Mouse (Mus musculus) yolk sac, embryonic 10.5 days (tissue): Measurements from ENCODE around the gene Tmod2.

Experiments
- DNase-seq: peaks from one replicate; pipeline ENCODE4 v3.0.0-alpha.2; 2017; ENCODE audit warnings: low spot score

Tmod2 gene

DNA sequence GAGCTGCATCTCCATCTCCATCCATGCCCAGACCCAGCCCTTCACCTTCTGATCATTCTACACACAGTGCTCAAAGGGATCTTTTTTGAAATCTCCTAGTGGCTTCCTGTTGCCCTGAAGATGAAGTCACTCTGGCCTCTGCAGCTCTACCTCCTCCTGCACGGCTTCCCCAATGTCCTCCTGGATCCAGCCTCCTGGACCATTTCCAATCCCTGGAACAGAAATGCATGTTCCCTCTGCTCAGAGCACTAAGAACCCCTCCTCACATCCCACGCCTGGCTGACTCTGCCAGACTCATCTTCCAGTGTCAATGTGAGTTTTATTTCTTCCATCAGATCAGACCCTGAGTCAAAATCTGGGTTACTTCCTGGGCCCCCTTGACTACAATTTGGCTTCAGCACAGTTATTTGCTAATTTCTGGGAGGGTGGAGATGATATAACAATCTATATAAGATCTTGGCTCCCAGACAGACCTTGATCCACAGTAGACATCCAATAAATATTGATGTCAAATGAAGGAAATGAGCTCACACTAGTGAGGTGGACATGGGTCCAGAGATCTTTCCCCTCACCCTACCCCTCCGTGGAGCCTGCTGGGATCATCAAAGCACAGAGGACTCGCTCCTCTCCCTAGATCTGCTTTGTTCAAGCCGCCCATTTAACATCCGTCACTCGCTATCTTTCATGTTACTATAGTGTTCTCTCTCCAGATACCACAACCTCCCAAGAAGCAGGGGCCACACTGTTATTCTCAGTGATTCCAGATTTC, 10.8 kb downstream of the Tmod2 start:
- DNase-seq, result no peak

DNA sequence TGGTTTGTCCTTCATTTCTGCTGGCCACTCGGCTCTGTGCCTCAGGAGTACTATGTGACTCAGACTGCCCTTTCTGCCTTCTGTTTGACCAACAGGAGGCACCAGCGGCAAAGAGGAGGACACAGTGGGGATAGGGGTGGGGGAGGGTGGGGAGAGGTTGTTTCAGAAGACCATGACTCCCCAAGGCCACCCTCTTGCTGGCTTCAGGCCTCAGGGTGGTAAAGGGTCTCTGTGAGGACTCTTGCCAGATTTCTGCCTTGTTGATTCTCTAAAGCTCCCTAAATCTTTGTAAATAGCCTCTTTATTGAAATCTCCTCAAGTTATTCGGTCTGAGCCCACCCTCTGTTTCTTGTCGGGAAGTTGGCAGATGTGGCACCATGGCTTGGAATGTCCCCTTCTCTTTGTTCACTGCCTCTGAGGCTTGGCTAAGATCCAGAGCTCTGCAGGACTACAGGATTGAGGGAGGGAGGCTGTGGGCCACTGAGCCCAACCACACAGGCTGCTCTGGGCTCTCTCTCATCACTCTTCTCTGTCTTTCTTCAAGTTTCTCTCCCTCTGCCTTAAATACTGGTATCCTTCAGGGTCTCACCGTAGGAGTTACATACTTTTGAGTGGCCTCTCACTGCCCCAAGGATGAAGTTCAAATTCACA, 11.8 kb downstream of the Tmod2 start:
- DNase-seq, result no peak

DNA sequence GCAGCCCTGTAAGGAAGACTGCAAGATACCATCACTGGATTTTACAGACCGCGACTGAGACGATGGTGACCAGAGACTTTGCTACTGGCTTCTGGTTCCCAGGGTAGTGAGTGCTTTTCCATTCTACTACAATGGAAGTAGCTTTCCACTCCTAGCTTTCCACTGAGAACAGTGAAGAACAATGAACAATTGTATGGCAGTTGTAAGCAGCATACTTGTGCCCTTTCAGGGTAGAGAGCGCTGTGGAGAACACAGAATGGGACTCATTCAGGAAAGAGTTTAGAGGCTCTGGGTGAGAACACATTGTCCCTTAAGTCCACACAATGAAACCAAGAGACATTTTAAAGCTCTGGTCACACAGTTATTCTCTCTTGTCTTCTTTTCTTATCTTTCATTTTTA, 13.5 kb downstream of the Tmod2 start:
- DNase-seq, result no peak

DNA sequence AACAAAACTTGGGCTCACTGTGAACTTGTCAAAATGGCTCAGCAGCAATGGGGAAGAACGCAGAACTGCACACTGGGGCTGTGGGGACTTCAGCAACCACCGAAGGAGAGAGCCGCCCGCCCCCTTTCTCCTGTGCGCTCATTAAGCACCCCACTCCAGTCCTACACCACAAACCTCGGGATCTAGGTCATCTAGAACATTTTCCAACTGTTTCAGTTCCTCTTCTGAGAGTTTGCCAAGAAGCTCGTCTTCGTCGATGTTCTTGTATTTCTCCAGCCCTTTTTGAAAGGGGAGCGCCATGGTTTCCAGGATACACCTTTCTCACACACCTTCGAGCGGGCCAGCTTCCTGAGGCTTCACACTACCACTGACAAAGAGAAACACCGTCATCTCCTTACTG, 14.1 kb downstream of the Tmod2 start:
- DNase-seq, result no peak

DNA sequence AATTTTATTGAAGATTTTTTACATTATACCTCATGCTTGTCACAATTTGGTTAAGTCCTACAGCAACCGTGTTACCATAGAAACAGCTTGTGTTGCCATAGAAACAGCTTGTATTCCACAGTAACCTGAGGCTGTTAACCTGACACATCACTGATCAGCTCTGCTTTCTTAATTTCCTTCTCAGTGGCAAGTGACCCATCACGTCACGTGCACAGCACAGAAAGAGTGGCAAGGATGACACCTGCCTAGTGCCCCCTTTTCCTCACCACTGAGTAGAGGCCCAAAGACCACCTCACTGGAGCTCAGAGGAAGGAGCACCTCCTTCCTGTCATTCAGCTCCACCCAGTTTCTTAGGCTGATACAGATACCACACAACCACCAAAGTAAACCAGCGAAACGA, 17.6 kb downstream of the Tmod2 start:
- no peak for DNase-seq

DNA sequence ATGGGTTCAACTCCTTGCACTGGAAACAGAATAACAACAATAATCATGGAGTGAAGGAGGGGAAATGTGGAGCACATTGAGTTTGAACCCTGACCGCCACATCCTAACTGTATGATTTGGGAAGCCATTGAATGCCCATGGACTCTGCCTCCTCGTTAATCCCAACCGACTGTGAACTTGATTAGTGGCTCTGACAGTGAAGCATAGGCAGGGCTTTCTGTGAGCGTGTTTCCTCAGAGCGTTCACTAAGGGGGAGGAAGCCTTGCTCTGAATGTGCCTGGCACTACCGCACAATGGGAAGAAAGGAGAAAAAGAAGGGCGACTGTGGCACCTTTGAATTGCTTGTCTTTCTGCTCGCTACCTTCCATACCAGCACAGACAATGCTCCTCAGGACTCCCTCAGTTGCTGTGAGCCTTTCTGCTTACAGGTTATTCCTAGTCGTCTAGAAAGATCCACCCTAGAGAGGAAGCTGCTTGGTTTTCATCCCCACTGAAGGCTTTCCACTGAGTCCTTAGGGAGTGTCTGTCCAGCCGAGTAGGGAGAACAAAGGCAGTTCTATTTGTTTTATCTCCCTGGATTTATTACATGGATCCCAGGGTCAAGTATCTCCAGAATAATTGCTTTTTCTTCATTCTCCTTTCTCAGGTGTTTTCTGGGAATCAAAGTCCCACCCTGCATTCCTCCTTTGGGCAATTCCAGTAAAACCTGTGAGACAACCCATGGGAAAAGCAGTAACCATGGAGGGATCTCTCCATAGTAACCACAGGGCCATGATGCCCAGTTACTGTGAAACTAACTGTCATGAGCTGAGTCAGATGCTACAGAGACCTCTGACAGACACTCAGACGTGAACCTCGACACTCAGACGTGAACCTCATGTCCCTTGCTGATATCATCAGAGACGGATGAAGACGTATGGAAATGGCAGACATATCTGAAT, 21.0 kb downstream of the Tmod2 start:
- no peak for DNase-seq

DNA sequence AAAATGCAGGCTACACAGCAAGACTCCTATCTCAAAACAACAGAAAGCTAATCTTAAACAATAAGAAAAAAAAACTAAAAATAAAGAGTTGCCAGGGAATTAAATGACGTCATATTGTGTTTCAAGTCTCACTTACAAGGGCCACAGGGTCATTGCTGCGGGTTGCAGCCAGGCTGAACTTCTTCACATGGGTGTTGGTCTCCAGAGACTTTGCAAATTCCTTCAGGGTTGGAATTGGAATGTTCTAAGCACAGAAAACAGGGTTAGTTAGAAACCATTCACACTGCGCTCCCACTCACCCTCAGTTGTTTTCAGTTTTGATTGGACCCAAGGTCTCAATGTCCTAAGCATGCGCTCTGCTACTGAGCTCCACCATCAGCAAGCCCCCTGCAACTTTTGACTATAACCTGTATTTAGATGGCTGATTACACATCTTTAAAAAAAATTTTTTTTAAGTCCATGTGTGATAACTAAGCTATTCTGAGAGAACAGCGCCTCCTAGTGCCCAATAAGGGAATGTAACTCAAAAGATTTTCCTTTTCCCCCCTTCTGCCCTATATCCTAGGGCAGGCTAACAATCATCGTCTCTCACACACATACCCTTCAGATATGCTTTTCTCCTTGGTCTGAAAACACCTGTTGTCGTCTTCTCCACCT, 29.3 kb downstream of the Tmod2 start:
- peak; percentile 5 for DNase-seq

DNA sequence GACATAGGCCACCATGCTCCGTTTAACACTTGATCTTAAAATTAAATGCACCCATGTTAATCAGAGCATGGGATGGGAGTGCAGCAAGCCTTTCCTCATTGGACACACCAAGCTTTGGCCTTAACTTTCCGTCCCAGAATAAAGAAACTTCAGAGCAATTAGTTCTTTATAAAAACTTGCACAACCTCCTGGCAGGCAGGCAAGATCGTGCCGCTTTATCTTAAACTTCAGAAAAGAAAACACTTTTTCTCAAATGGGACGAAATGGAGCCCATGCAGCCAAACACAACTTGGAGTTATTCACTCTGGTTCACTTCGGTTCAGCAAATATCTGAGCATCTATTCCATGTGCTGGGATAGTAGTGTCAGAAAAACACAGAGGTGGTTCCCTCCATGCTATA, 31.8 kb downstream of the Tmod2 start:
- no peak for DNase-seq

DNA sequence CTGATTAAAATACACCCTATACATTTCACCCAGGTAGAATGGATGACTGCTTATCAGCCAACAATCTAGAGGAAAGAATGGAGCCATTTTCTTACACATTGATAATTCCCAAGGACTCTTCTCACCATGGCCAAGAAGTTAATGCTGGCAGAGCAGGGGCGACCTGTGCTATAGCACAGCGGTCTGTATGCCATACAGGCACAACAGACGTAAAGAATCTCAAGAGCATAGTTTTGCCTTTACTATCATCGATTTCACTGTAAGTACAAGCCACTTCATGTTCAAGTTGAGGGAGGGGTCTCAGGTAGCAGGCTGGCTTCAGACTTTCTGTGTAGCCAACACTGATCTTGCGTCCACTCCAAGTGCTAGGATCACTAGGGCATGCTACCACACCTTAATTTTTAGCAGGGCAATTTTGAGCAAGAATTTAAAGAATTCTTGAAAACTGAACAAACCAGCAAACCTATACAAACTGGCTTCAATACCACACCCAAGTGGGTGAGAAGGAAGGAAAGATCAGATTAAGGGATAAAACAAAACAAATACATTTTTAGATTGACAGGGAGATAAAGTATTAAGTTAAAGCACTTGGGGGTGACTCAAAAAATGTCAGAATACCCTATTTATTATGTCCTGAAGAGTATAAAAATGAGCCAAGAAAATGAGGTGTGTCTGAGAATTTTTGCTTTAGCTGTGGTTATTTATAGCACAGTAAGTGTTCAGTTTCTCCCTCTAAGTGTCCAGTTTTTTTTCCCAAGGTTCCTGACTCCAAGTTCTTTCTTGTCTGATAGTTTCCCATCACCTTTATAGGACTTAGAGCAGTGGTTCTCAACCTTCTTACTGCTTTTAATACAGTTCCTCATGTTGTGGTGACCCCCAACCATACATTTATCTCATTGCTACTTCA, 39.8 kb downstream of the Tmod2 start:
- DNase-seq, result no peak

DNA sequence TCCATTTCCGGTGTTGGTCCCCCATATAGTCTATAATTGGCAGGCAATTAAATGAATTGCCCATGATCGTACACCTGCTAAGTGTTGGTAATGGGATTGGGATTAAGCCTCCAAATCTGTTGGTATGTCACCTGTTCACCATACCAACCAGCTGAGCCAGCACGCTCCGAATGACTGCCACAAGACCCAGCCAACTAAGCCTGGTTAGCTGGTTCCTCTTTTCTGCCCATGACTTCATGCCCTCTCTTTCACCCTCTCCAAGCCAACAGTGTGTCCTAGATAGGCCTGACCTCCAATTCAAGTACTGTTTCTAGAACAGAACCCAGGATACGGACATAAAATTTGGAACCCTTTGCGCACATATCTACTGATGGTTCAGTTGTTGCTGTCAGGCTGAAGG, 42.7 kb downstream of the Tmod2 start:
- DNase-seq, result no peak

DNA sequence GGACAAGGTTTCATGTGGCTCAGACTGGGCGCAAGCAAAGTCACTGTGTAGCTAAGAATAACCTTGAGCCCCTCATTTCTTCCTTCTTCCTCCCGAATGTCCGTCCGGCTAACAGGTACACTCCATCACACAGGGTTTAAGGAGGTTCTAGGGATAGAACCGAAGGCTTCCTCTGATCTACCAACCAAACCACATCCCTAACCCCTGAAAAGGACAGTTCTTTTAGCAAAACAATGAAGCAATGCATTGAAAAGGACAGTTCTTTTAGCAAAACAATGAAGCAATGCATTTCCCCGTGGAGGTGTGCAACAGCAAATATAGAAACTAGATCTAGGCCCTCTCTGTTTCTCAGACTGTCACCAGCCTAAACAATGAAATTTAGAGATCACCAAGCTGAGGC, 46.2 kb downstream of the Tmod2 start:
- no peak for DNase-seq

DNA sequence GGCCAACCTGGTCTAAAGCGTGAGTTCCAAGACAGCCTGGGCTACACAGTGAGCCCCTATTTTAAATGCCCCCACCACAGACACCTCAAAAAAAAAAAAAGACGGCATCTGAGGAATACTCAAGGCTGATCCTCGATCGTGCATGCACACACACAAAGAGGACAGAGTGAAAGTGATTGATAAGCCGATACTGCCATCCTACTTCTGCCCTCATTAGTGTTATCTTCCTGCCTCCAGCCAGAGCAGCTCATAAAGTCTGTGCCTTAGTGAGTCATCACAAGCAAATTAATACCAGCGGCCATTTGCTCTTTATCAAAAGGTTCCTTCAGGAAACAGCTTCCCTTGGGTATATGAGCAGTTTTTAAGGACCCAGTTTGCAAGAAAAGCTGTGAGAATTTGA, 47.5 kb downstream of the Tmod2 start:
- no peak for DNase-seq

DNA sequence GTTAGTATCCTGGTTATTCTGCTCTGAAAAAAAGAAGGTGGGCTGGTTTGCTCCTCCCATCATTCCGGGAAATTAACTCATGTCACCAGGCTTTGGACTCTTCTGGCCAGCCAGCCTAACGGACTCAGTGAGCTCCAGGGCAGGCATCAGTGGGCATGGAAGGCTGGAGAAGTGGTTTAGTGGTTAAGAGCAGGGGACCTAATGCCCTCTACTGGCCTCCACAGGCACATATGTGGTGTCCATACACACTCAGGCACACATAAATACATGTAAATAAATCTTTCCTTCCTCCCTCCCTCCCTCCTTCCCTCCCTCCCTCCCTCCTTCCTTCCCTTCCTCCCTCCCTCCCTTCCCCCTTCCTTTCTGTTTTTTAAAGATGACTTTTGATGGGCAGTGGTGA, 47.9 kb downstream of the Tmod2 start:
- DNase-seq, result no peak

DNA sequence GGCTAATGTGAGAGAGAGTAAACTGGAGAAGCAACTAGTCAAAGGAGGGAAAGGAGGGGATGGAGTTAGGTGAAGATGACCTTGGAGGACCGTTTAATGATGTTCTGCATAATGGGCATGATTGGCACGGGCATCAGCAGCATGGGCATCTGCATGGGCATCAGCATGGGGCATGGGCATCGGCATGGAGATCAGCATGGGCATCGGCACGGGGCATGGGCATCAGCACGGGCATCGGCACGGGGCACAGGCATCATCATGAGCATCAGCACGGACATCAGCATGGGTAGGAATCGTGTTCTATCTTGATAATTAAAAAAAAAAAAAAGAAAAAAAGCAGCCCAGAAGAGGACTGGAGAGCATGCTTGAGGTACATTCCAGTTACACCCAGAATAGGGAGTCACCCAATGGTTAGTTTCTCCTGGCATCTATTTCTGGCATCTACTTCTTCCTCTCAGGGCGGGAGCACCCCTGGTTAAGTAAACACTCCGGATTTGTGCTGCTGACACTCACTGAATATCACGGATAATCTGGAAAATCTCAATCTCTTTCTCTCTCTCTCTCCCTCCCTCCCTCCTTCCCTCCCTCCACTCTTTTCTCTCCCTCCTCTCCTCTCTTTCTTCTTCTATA, 50.0 kb downstream of the Tmod2 start:
- no peak for DNase-seq

DNA sequence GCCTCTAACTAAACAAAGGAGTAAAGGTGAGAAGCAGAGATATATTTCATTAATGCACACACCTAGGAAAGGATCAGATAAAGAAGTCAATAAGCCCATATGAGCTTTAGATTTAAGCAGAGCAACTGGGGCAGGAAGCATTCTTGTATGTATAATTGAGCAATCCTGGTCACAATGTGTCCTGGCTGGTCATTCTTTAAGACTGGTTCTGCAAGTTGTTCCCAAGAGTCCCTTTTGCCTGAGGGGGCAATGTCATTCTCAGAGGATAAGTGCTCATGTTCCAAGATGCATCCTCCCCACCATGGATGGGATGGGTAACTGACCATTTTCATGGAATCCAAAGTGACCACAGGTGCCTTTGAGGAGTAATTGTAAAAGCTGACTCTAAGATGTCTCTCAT, 50.8 kb downstream of the Tmod2 start:
- no peak for DNase-seq

DNA sequence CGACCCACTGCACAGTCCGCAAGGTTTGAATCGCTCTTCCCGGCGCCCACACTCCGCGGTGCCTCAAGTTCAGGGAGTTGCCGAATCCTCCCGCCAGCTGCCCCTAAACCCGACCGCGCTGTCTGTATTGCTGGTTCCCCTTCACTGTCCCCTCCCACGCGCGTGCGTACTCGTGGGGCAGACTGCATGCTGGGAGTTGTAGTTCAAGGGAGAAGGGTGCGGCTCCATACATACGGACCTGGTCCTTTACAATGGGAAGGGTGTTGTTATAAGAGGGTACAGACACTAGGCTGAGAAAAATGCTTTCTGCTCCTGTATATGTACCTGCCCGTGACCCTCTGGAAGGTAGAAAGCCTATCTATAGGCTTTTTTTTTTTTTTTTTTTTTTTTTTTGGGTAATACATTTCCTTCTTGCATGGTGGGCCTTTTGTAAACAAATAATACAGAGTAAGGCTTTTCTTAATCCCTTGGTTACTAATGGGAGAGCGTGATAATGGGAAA, 51.6 kb downstream of the Tmod2 start, which contains the start of gene Tmod3:
TSS of gene Tmod3 (minus strand) at position 146 of the 501 bp plus-strand sequence.
- DNase-seq, result peak; percentile 93

DNA sequence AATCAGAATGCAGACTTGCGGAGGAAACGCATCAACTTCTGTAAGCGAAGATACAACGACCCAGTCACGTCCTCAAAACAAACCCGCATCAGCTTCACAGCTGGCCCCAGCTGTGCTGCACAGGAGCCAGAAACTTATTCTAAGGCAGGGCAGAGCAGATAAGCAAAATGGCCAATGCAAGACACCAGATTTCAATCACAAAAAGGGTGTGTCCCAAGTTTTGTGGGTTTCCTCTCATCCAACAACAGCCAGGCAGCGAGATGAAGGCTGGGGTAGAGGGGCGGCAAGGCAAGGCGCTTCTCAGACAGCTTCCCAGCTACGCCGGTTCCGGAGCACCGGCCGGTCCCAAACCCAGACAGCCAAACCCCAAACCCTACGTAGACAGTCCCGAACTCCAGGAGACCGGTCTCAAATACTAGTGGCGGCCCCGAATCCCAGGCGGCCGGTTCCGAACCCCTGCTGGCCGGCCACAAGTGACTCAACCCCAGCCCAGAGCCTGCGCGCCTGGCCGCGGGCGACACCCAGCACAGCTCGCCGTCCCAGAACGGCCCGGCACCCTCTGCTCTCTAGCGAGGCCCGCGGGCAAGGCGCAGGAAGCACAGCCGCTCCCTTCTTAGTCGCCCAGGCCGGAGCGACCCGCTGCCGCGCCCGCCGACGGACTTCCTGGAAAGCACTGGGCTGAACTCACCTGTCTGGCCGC, 52.2 kb downstream of the Tmod2 start:
- peak; percentile 53 for DNase-seq

DNA sequence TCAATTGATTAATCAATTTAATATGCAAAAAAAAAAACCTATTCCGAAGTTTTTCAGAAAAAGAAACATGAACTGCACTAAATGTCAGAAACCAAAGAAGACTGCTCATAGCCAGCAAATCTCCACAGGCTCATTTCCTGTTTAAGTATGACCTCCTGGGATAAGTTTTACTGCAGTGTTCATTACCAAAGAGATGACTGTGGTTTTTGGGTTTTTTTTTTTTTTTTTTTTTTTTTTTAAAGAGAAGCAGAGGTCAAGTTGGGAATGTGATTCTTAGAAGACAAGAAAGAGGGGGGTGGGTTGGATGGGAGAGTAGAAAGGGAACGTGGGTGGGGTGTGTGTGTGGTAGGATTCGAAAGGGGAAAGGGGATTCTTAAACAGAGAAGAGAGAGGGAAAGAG, 52.8 kb downstream of the Tmod2 start:
- DNase-seq, result no peak

DNA sequence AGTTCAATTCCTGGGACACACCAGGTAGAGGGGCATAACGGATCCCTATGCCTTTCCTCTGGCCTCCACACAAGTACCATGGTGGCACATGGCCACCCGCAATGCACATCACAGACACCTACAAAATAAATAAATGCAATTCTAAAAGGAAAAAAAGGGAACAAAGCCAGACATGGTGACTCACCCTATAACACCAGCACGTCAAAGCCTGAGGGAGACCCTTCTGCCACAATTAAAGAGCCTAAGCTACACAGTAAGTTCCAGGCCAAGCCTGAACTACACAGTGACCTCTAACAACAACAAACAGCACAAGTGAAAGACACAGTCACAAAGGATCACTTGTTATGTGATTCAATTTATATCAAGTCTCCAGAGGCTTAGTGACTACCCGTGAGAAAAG, 57.4 kb downstream of the Tmod2 start:
- no peak for DNase-seq

DNA sequence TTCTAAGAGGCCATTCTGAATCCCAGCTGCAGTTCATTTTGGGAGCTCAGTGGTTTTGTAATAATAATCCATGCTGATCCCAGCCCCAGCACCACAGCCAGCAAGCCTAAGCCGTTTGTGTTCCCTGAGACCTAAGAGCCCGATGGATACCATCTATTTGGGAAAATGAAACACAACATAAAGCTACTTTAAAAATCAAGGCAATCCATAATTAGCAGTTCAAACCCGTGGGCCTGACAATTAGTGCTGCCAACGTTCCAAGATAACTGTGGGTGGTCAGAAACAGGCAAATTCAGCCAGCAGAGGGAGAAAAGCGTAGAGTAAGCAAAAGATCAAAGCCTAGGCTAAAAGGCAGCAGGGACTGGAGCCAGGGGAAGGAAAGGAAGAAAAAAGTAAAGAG, 59.8 kb downstream of the Tmod2 start:
- DNase-seq, result no peak
